Mouse (Mus musculus) midbrain, embryonic 14.5 days (tissue): Measurements from ENCODE around the gene Camta1. TPM values are rescaled to one million over a fixed set of nuclear protein-coding genes. Genes with fewer than 3 reads are reported as not detected.

Experiments
- ATAC-seq: fragments of 200-750 bp; cut with Nextera tagmentation; 2 replicates; pipeline ENCODE4 v1.8.0; 2017; ENCODE audit warnings: moderate number of reproducible peaks, moderate library complexity; ENCODE audit not compliant: low FRiP score, low TSS enrichment
- DNase-seq: peaks from one replicate; pipeline ENCODE4 v3.0.0-alpha.2; 2015
- H3K27ac ChIP-seq: fragments of 300-500 bp; sonication (generic); replicated peaks from 2 replicates; pipeline ENCODE4 v1.5.1; 2014; ENCODE audit warnings: mild to moderate bottlenecking, low read depth, low read length, moderate library complexity
- H3K27me3 ChIP-seq: fragments of 300-500 bp; sonication (generic); 2 replicates; pipeline ENCODE4 v1.6.1; 2014; ENCODE audit warnings: low read length, control low read depth, mixed read lengths; ENCODE audit not compliant: control insufficient read depth, insufficient read depth
- H3K36me3 ChIP-seq: fragments of 300-500 bp; sonication (generic); 2 replicates; pipeline ENCODE4 v1.6.1; 2014; ENCODE audit warnings: low read length, control low read depth; ENCODE audit not compliant: control insufficient read depth, insufficient read depth
- H3K4me1 ChIP-seq: fragments of 300-500 bp; sonication (generic); 2 replicates; pipeline ENCODE4 v1.6.1; 2014; ENCODE audit warnings: mild to moderate bottlenecking, antibody characterized with exemption, low read length, control low read depth; ENCODE audit not compliant: control insufficient read depth, insufficient read depth
- H3K4me2 ChIP-seq: fragments of 300-500 bp; sonication (generic); 2 replicates; pipeline ENCODE4 v1.6.1; 2014; ENCODE audit warnings: mild to moderate bottlenecking, low read length, moderate library complexity
- H3K4me3 ChIP-seq: fragments of 300-500 bp; sonication (generic); replicated peaks from 2 replicates; pipeline ENCODE4 v1.5.1; 2014; ENCODE audit warnings: low read depth, low read length
- H3K9ac ChIP-seq: fragments of 300-500 bp; sonication (generic); replicated peaks from 2 replicates; pipeline ENCODE4 v1.6.1; 2014; ENCODE audit warnings: mild to moderate bottlenecking, low read length, moderate library complexity
- H3K9me3 ChIP-seq: fragments of 300-500 bp; sonication (generic); 2 replicates; pipeline ENCODE4 v1.6.1; 2016; ENCODE audit warnings: low read length, control low read depth, mixed read lengths; ENCODE audit not compliant: control insufficient read depth
- WGBS: fragments of 180-500 bp; shearing (Covaris S2); extraction: QIAGEN DNeasy Blood & Tissue Kit; methylation state at CpG from one replicate; pipeline ENCODE4 v1.1.7; 2014; 5-methylcytosine and 5-hydroxymethylcytosine counted together
- polyA plus RNA-seq: library from polyadenylated mRNA; unstranded; fragments of >200 nt; fragmentation: Nextera tagmentation; extraction: Ambion mirVana; gene quantifications from 2 replicates; pipeline ENCODE4 v1.2.1, GENCODE M21; 2014

The Camta1 gene
- polyA plus RNA-seq, 1 experiment from 2014 or later: 157 TPM

GRCm38 (mm10) chr4:151150842-151151241 lies 710.8 kb downstream of the Camta1 start:
- Histone ChIP-seq H3K4me1 (peaks cover 35% of the 10 kb centered on the region), H3K4me2 (no peak overlapping the region), H3K9ac (no peak overlapping the region), H3K27me3 (peaks cover 17% of the 10 kb centered on the region), H3K9me3 (no peaks in the 10 kb centered on the region), H3K4me3 (no peak overlapping the region), H3K36me3 (no peaks in the 10 kb centered on the region), H3K27ac (peak overlapping the region; percentile 43)
- DNase-seq (peak; percentile 54), ATAC-seq (0 out of 2 replicates have a peak, but pooled peaks have one; percentile 21)
- WGBS: 45% methylated on average over 11 of the region's 11 CpGs

GRCm38 (mm10) chr4:151150115-151150514 lies 711.6 kb downstream of the Camta1 start:
- Histone ChIP-seq H3K9me3 (no peaks in the 10 kb centered on the region), H3K27ac (peak overlapping the region; percentile 37; the same call in 1 of the 2 replicates), H3K9ac (no peak overlapping the region), H3K4me2 (no peak overlapping the region), H3K4me1 (peaks cover 35% of the 10 kb centered on the region), H3K27me3 (peaks cover 17% of the 10 kb centered on the region), H3K4me3 (no peak overlapping the region), H3K36me3 (no peaks in the 10 kb centered on the region)
- 67% methylated on average over 11 of the region's 11 CpGs for WGBS
- ATAC-seq (no peak), DNase-seq (no peak)

DNA sequence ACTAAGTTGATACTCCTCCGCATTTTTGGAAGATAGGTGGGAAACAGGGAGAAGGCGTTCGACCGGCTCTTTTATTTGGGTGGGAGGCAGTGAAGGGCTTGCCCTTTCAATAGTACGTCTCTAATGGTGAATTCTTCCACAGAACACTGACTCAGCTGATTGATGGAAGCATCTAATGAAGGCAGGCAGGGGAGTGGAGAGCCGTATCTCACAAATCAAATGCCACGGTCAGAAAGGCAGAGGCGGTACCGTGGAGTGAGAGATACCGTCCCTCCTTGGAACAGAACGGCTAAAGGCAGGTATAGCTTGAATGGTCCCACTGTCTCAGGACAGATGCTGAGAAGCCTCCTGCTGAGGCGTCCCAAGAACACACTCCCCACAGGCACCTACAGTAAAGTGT lies 714.1 kb downstream of the Camta1 start:
- ATAC-seq: no peak
- no peak for DNase-seq
- no peak overlapping the region for H3K27ac ChIP-seq
- no peak overlapping the region for H3K9ac ChIP-seq
- no peak overlapping the region for H3K4me2 ChIP-seq
- H3K4me1 ChIP-seq: peaks cover 25% of the 10 kb centered on the region
- no peak overlapping the region for H3K4me3 ChIP-seq
- peaks cover 14% of the 10 kb centered on the region; the same call in 1 of the 2 replicates for H3K27me3 ChIP-seq
- 0 out of 2 replicates have a peak, but pooled peaks cover 4% of the 10 kb centered on the region for H3K36me3 ChIP-seq
- WGBS: 10% methylated on average over 12 of the region's 12 CpGs
- H3K9me3 ChIP-seq: 0 out of 2 replicates have a peak, but pooled peaks cover 4% of the 10 kb centered on the region

DNA sequence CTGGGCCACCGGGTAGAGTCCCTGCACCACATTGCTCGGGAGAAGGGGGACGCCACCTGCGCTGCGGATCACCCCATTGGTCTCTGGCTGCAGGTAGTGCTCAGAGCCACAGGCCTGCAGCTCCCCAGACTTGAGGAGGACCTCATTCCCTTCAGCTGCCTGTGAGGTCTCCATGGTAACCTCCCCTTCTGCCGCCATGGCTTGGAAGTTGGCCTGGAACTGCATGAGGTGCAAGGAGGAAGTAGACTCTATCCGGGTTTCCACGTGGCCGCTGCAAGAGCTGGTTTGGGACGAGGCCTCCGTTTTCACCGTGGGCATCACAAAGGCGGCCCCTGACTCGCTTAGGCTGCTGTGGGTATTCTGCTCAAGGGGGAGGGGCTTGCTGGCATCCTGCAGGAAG lies 717.6 kb downstream of the Camta1 start:
- no peak overlapping the region for H3K27ac ChIP-seq
- H3K4me1 ChIP-seq: peaks cover 25% of the 10 kb centered on the region
- H3K4me2 ChIP-seq: no peak overlapping the region
- H3K9ac ChIP-seq: no peak overlapping the region
- H3K4me3 ChIP-seq: no peak overlapping the region
- 0 out of 2 replicates have a peak, but pooled peaks cover 4% of the 10 kb centered on the region for H3K36me3 ChIP-seq
- peaks cover 5% of the 10 kb centered on the region; the same call in 1 of the 2 replicates for H3K27me3 ChIP-seq
- ATAC-seq: no peak
- DNase-seq: no peak
- 0 out of 2 replicates have a peak, but pooled peaks cover 4% of the 10 kb centered on the region for H3K9me3 ChIP-seq
- 86% methylated on average over 14 of the region's 14 CpGs for WGBS

GRCm38 (mm10) chr4:151141196-151141880 lies 720.3 kb downstream of the Camta1 start:
- 4% methylated on average over 13 of the region's 13 CpGs for WGBS
- peak; percentile 57; the same call in 1 of the 2 replicates for ATAC-seq
- peak overlapping the region; percentile 24 for H3K9ac ChIP-seq

DNA sequence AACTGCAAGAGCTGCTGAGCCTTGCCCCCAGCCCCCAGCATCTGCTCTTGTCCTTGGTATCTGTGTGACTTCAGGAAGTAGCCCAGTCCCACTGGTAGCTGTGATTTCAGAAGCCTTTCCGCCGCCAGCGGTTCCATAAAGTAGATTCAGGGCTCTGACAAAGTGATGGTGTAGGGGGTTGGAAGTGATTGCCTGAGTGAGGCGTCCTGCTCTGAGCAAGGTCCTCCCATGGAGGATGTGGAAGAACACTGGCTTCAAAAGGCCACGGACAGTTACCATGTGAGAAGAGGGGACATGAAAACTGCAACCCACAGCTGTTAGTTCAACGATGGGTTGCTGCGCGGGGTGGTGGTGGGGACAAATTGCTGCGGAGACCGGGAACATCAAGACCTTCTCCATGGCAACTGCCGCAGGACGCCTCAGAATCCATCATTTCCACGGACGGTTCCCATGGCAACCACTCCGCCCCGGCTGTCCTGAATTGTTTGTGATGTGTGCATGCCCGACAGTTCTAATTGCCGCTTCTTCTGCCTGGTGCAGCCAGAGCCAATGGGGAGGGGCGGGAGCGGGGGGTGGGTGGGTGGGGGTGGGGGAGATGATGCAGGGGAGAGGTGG lies 721.2 kb downstream of the Camta1 start:
- Histone ChIP-seq H3K9me3 (0 out of 2 replicates have a peak, but pooled peaks cover 4% of the 10 kb centered on the region), H3K27me3 (no peaks in the 10 kb centered on the region), H3K9ac (0 out of 2 replicates have a peak overlapping the region, but pooled peaks have one; percentile 30), H3K4me3 (peak overlapping the region; percentile 22), H3K36me3 (0 out of 2 replicates have a peak, but pooled peaks cover 4% of the 10 kb centered on the region), H3K4me2 (peak overlapping the region; percentile 60), H3K4me1 (peaks cover 40% of the 10 kb centered on the region), H3K27ac (peak overlapping the region; percentile 97)
- ATAC-seq (peak; percentile 69), DNase-seq (peak; percentile 96)
- WGBS: 1% methylated on average over 20 of the region's 20 CpGs

More at GRCm38 (mm10) chr4:151141196-151141880, 720.3 kb downstream of the Camta1 start:
- 0 out of 2 replicates have a peak, but pooled peaks cover 4% of the 10 kb centered on the region for H3K9me3 ChIP-seq
- H3K27me3 ChIP-seq: no peaks in the 10 kb centered on the region
- peak overlapping the region; percentile 11; the same call in 1 of the 2 replicates for H3K4me3 ChIP-seq
- H3K27ac ChIP-seq: peak overlapping the region; percentile 97
- H3K4me2 ChIP-seq: peak overlapping the region; percentile 60
- 0 out of 2 replicates have a peak, but pooled peaks cover 4% of the 10 kb centered on the region for H3K36me3 ChIP-seq
- H3K4me1 ChIP-seq: peaks cover 40% of the 10 kb centered on the region
- DNase-seq: peak; percentile 98

- no peaks in the 10 kb centered on the region for H3K27me3 ChIP-seq
- no peaks in the 10 kb centered on the region for H3K36me3 ChIP-seq
- H3K4me3 ChIP-seq: 0 out of 2 replicates have a peak overlapping the region, but pooled peaks have one; percentile 2
- 0 out of 2 replicates have a peak, but pooled peaks cover 3% of the 10 kb centered on the region for H3K9me3 ChIP-seq
- ATAC-seq (peak; percentile 31; the same call in 1 of the 2 replicates), DNase-seq (peak; percentile 94)
- peak overlapping the region; percentile 60 for H3K4me2 ChIP-seq
- 1% methylated on average over 20 of the region's 20 CpGs for WGBS
- H3K27ac ChIP-seq: peak overlapping the region; percentile 97
- no peak overlapping the region; the same call in 1 of the 2 replicates for H3K9ac ChIP-seq
- H3K4me1 ChIP-seq: peaks cover 40% of the 10 kb centered on the region
Measured at GRCm38 (mm10) chr4:151139053-151139840, 722.4 kb downstream of the Camta1 start.

GRCm38 (mm10) chr4:151138586-151138985 lies 723.1 kb downstream of the Camta1 start:
- no peaks in the 10 kb centered on the region for H3K27me3 ChIP-seq
- H3K4me3 ChIP-seq: no peak overlapping the region
- H3K9me3 ChIP-seq: no peaks in the 10 kb centered on the region
- peak overlapping the region; percentile 60 for H3K4me2 ChIP-seq
- no peaks in the 10 kb centered on the region for H3K36me3 ChIP-seq
- DNase-seq: no peak
- H3K9ac ChIP-seq: no peak overlapping the region
- no peak for ATAC-seq
- H3K4me1 ChIP-seq: peaks cover 40% of the 10 kb centered on the region
- WGBS: 19% methylated on average over 2 of the region's 2 CpGs
- H3K27ac ChIP-seq: peak overlapping the region; percentile 97
